Mouse (Mus musculus): ENCODE measurements around the gene Cdk5. TPM values are rescaled to one million over a fixed set of nuclear protein-coding genes. Genes with fewer than 3 reads are reported as not detected.

Cdk5 gene
- polyA plus RNA-seq, 1 experiment from 2014 or later = 53.5 TPM

GRCm38 (mm10) chr5:24381486-24381885, 41.8 kb downstream of the Cdk5 start:
- WGBS = 79% methylated on average over 6 of the region's 6 CpGs
- peaks cover 10% of the 10 kb centered on the region for H3K27me3 ChIP-seq
- no peaks in the 10 kb centered on the region for H3K36me3 ChIP-seq
- H3K4me1 ChIP-seq = peaks cover 10% of the 10 kb centered on the region; the same call in 1 of the 2 replicates
- H3K9ac ChIP-seq = no peak overlapping the region
- no peak for ATAC-seq (ENCODE audit: low FRiP score, low read depth)
- H3K4me3 ChIP-seq = no peak overlapping the region
- no peak overlapping the region for H3K4me2 ChIP-seq (replicated peaks)
- H3K9me3 ChIP-seq = no peaks in the 10 kb centered on the region
- H3K27ac ChIP-seq = no peak overlapping the region

- 93% methylated on average over 4 of the region's 4 CpGs for WGBS
- Histone ChIP-seq H3K4me2 (replicated peaks) (no peak overlapping the region), H3K36me3 (no peaks in the 10 kb centered on the region), H3K9me3 (no peaks in the 10 kb centered on the region), H3K27me3 (peaks cover 3% of the 10 kb centered on the region; the same call in 1 of the 2 replicates), H3K27ac (no peak overlapping the region), H3K4me1 (peaks cover 10% of the 10 kb centered on the region; the same call in 1 of the 2 replicates), H3K9ac (no peak overlapping the region), H3K4me3 (no peak overlapping the region)
- no peak for ATAC-seq (ENCODE audit: low FRiP score, low read depth)
Measured at GRCm38 (mm10) chr5:24380499-24380898, 42.8 kb downstream of the Cdk5 start.

- no peak overlapping the region for H3K9ac ChIP-seq
- H3K4me2 ChIP-seq (replicated peaks) = no peak overlapping the region
- 61% methylated on average over 4 of the region's 4 CpGs for WGBS
- no peak overlapping the region for H3K27ac ChIP-seq
- peaks cover 2% of the 10 kb centered on the region; the same call in 1 of the 2 replicates for H3K27me3 ChIP-seq
- peaks cover 10% of the 10 kb centered on the region; the same call in 1 of the 2 replicates for H3K4me1 ChIP-seq
- no peak overlapping the region for H3K4me3 ChIP-seq
- ATAC-seq (ENCODE audit: low FRiP score, low read depth) = no peak
- no peaks in the 10 kb centered on the region for H3K9me3 ChIP-seq
- no peaks in the 10 kb centered on the region for H3K36me3 ChIP-seq
Measured at GRCm38 (mm10) chr5:24379501-24379900, 43.8 kb downstream of the Cdk5 start.

GRCm38 (mm10) chr5:24378700-24379099, 44.6 kb downstream of the Cdk5 start:
- H3K9ac ChIP-seq = no peak overlapping the region
- no peak for ATAC-seq (ENCODE audit: low FRiP score, low read depth)
- H3K4me3 ChIP-seq = no peak overlapping the region
- H3K27me3 ChIP-seq = no peaks in the 10 kb centered on the region; the same call in 1 of the 2 replicates
- no peak overlapping the region for H3K27ac ChIP-seq
- 72% methylated on average over 2 of the region's 2 CpGs for WGBS
- H3K36me3 ChIP-seq = no peaks in the 10 kb centered on the region
- no peaks in the 10 kb centered on the region for H3K9me3 ChIP-seq
- no peak overlapping the region for H3K4me2 ChIP-seq (replicated peaks)
- peaks cover 5% of the 10 kb centered on the region; the same call in 1 of the 2 replicates for H3K4me1 ChIP-seq

GRCm38 (mm10) chr5:24374666-24375328, 48.5 kb downstream of the Cdk5 start:
- WGBS = 81% methylated on average over 7 of the region's 7 CpGs
- ATAC-seq (ENCODE audit: low FRiP score, low read depth) = no peak
- Histone ChIP-seq H3K36me3 (no peaks in the 10 kb centered on the region), H3K27ac (no peak overlapping the region), H3K4me2 (replicated peaks) (no peak overlapping the region), H3K4me1 (0 out of 2 replicates have a peak, but pooled peaks cover 4% of the 10 kb centered on the region), H3K9me3 (no peaks in the 10 kb centered on the region), H3K27me3 (no peaks in the 10 kb centered on the region; the same call in 1 of the 2 replicates), H3K9ac (no peak overlapping the region), H3K4me3 (no peak overlapping the region)

- Histone ChIP-seq H3K36me3 (no peaks in the 10 kb centered on the region), H3K27me3 (no peaks in the 10 kb centered on the region), H3K27ac (no peak overlapping the region), H3K4me1 (0 out of 2 replicates have a peak, but pooled peaks cover 4% of the 10 kb centered on the region), H3K4me3 (no peak overlapping the region), H3K4me2 (replicated peaks) (no peak overlapping the region), H3K9me3 (no peaks in the 10 kb centered on the region), H3K9ac (no peak overlapping the region)
- WGBS = 72% methylated on average over 6 of the region's 6 CpGs
- no peak for ATAC-seq (ENCODE audit: low FRiP score, low read depth)
Measured at GRCm38 (mm10) chr5:24374216-24374615, 49.1 kb downstream of the Cdk5 start.

GRCm38 (mm10) chr5:24373807-24374206, 49.5 kb downstream of the Cdk5 start:
- H3K27me3 ChIP-seq = no peaks in the 10 kb centered on the region
- H3K9me3 ChIP-seq = no peaks in the 10 kb centered on the region
- ATAC-seq (ENCODE audit: low FRiP score, low read depth) = no peak
- 0 out of 2 replicates have a peak, but pooled peaks cover 4% of the 10 kb centered on the region for H3K4me1 ChIP-seq
- H3K9ac ChIP-seq = no peak overlapping the region
- no peak overlapping the region for H3K4me2 ChIP-seq (replicated peaks)
- no peaks in the 10 kb centered on the region for H3K36me3 ChIP-seq
- no peak overlapping the region for H3K4me3 ChIP-seq
- WGBS = 81% methylated on average over 5 of the region's 5 CpGs
- no peak overlapping the region for H3K27ac ChIP-seq

- Histone ChIP-seq H3K36me3 (no peaks in the 10 kb centered on the region), H3K4me1 (0 out of 2 replicates have a peak, but pooled peaks cover 4% of the 10 kb centered on the region), H3K9me3 (no peaks in the 10 kb centered on the region), H3K4me3 (no peak overlapping the region), H3K27ac (no peak overlapping the region), H3K27me3 (no peaks in the 10 kb centered on the region), H3K4me2 (replicated peaks) (no peak overlapping the region), H3K9ac (no peak overlapping the region)
- no peak for ATAC-seq (ENCODE audit: low FRiP score, low read depth)
- 90% methylated on average over 9 of the region's 9 CpGs for WGBS
Measured at GRCm38 (mm10) chr5:24369767-24370166, 53.6 kb downstream of the Cdk5 start.

Other genes starting within 250 kb of the Cdk5 start
- gene Kcnh2, start 71.9 kb downstream of the Cdk5 start, polyA plus RNA-seq (2015; fragmentation: Nextera tagmentation; extraction: Ambion mirVana) = 2.7 and 3.1 TPM in 2 replicates
- 6.0 and 6.6 TPM in 2 replicates for gene Nos3, start 58.7 kb downstream of the Cdk5 start, polyA plus RNA-seq (2015; fragmentation: Nextera tagmentation; extraction: Ambion mirVana)
- 0.37 and 0.78 TPM in 2 replicates for gene Atg9b, start 31.4 kb downstream of the Cdk5 start, polyA plus RNA-seq (2015; fragmentation: Nextera tagmentation; extraction: Ambion mirVana)
- gene Abcb8, start 29.9 kb downstream of the Cdk5 start, polyA plus RNA-seq (2015; fragmentation: Nextera tagmentation; extraction: Ambion mirVana) = 42.1 and 44.6 TPM in 2 replicates
- 1.7 and 2.0 TPM in 2 replicates for gene Asic3, start 10.1 kb downstream of the Cdk5 start, polyA plus RNA-seq (2015; fragmentation: Nextera tagmentation; extraction: Ambion mirVana)
- 39.5 and 42.0 TPM in 2 replicates for gene Slc4a2, start 307 bp upstream of the Cdk5 start, polyA plus RNA-seq (2015; fragmentation: Nextera tagmentation; extraction: Ambion mirVana)
- gene Fastk, start 21.8 kb upstream of the Cdk5 start, polyA plus RNA-seq (2015; fragmentation: Nextera tagmentation; extraction: Ambion mirVana) = 120 TPM in 2 replicates
- gene Tmub1, start 24.3 kb upstream of the Cdk5 start, polyA plus RNA-seq (2015; fragmentation: Nextera tagmentation; extraction: Ambion mirVana) = 23.7 and 24.6 TPM in 2 replicates
- gene Agap3, start 28.6 kb upstream of the Cdk5 start, polyA plus RNA-seq (2015; fragmentation: Nextera tagmentation; extraction: Ambion mirVana) = 29.8 and 35.4 TPM in 2 replicates
- not detected in 2 replicates for gene Gbx1, start 103.7 kb upstream of the Cdk5 start, polyA plus RNA-seq (2015; fragmentation: Nextera tagmentation; extraction: Ambion mirVana)
- 1.6 and 2.2 TPM in 2 replicates for gene Asb10, start 117.4 kb upstream of the Cdk5 start, polyA plus RNA-seq (2015; fragmentation: Nextera tagmentation; extraction: Ambion mirVana)
- gene 4931409K22Rik, start 133.3 kb upstream of the Cdk5 start, polyA plus RNA-seq (2015; fragmentation: Nextera tagmentation; extraction: Ambion mirVana) = 0.17 and 0.49 TPM in 2 replicates
- 120 and 128 TPM in 2 replicates for gene Abcf2, start 153.9 kb upstream of the Cdk5 start, polyA plus RNA-seq (2015; fragmentation: Nextera tagmentation; extraction: Ambion mirVana)
- 31.6 and 33.3 TPM in 2 replicates for gene Chpf2, start 163.2 kb upstream of the Cdk5 start, polyA plus RNA-seq (2015; fragmentation: Nextera tagmentation; extraction: Ambion mirVana)
- gene Smarcd3, start 200.9 kb upstream of the Cdk5 start, polyA plus RNA-seq (2015; fragmentation: Nextera tagmentation; extraction: Ambion mirVana) = 51.2 and 51.3 TPM in 2 replicates

Measured in limb, embryonic 13.5 days (tissue).